Mouse (Mus musculus): Measurements from ENCODE around the gene Cldn2.
"Not testable (repeated sequence)": the region's sequence is repeated elsewhere in the genome, so short reads cannot be mapped to it uniquely, and the experiment has no call there.

Cldn2 gene

DNA sequence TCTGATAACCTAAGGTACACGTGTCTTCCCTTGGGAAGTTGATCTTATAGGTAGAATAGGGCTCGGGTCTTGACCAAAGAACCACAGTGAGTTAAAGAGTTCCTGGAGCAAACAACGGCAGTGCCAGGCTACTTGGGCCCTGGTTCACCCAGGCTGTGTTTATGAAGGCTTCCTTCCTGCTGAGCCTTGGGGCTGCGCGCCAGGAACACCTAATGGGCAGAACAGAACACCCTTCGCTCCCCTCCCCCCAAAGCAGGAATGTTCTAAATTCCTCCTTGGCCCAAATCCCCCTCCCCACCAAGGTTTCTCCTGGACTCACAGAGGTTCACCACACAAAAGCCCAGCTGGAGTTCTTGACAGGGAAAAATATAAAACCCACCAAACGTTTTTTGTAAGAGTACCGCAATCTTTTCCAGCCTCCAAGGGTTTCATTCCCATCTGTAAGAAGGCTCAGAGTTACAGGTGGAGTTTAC is at the start of gene Cldn2:
Gene Cldn2, plus strand, starts transcription at position 423 of the 473 bp plus-strand sequence.
- peak in 1 of 2 experiments; percentile 62 for DNase-seq

DNA sequence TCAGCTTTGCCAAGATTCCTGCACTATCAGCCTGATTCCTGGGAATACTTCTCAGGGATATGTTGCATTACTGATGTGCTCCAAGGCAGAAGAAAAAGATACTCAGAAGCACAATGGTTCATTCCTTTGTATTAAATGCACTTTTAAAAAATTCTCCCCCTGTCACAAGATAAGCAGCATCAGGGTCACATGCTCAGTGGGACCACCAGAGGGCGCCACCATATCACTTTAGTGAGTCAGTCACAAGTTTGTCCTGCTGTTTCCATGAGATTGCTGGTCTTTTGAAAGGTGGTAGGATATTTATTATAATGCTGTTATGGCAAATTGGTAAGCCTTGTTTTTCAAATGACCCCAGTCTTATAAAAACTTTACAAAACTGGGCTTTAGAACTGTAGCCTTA is 48.8 kb upstream of the Cldn2 start:
- peak; percentile 43 to 81 for DNase-seq

DNA sequence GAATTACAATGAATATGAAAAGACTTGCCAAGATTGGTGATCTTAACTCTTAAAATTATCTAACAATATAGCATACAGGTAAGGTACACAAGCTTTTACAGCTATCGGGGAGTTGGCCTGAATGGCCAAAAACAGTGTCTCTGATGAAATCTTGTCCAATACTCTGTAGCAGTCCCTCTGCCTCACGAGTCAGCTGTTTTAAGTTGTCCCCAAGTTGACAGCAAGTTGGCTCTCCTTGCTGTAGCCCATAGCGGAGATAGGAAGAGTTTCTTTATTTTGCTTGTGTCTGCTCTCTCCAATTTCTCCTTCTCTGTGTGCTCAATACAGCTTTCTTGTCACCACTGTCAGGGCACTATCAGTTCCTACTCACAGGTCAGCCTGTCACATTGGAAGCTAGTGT is 42.0 kb upstream of the Cldn2 start:
- not testable (repeated sequence) for DNase-seq

DNA sequence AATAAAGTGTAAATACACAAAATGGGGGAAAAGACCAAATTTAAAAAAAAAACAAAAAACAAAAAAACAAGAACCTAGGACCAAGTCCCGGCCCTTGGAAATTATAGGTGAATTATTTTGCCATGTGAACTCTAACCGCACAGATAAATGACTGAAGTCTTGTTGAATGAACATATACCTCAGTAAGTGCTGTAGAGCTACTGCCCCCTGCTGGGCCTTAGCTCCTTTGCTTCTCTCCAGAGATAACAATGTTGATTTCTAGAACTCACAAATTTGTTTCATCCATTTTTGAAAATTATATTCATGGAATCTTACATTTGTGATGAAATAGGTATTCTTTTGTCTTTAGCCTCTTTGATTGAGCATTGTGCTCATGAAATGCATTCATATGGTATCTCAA is 38.1 kb upstream of the Cldn2 start:
- peak in 1 of 2 experiments; percentile 66 for DNase-seq

DNA sequence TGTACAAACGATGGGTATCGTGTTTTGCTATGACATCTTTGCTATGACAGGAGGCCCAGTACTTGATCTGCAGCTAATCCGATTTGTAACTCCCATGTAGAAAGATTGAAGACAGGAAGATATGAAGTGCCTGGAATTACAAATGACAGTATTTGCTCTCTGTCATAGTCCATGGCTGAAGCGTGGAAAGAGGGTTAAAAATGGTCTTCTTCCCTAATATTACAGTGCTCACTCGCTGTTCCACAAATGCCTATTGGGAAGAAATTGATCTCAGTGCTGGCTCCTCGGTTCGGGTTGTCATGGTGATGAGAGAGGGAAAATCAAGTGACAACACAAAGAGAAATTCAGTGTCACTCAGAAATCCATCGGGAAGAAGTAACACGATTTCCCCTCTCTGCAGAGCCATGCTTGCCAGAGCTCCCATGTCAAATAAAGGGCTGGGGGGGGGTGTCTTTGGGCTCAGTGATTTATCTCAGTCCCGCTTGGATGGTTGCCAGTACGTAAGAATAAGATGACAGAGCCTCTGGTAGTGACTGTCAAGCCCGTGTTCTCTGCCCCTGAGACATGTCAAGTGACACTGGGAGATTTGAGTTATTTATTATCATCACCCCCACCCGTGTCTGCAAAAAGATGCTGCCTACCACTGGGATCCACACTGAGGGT is 30.5 kb upstream of the Cldn2 start:
- DNase-seq = no peak

DNA sequence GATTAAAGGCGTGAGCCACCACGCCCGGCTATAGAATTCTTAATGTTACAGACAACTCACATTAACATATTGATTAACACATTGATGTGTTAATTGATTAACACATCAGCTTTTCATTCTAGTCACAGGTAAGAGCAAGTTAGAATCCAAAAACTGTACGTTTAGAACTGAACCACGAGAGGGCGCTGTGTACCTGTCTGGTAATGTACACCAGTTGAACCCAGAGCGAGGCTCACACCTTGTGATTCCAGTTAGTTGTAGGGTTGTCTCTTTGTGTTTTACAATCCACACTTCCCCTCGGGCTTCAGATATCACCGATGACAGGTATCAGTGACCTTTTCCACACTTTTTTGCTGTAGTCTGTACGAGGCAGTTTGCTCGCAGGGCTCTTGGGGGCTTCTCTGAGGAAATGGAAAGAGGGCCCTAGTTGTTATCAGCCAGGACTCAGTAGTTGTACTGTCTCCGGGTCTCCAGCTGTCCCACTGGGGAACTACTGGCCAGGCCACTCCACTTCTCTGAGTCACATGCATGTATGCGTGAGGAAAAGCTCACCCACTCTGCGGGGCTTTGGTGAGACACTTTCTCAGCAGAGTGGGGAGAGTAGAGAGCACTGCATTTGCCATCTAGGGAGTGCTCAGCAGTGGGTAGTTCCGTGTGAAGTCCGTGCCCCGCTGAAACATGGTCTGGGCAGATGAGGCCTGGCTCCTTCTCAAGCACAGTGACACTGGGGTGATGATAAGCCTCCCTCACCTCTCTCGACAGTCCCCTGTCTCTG is 26.1 kb upstream of the Cldn2 start:
- DNase-seq = peak; percentile 45 to 79

DNA sequence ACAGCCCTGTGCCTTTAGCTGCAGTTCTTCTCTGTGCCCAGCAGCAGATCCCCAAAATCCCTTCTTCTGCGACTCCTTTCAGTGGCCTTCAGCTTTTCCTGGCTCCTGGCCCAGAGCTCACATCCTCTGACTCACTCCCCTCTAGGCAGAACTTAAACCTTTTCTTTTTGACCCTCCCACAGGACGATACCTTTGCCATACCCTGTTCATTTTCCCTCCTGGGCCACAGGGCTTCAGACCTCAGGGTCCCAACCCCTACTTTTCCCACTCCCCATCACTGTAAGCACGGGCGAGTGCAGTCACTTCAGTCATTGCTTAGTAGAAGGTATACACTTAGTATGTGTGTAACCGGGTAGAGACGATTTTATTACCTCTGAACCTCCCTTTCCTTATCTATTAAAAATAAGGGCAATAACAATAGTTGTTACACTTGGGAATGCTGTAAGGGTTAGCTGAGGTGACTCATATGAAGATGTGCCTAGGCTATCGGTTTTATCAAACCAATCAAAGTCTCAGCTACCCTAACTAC is 25.5 kb upstream of the Cldn2 start:
- peak; percentile 25 to 35 for DNase-seq

DNA sequence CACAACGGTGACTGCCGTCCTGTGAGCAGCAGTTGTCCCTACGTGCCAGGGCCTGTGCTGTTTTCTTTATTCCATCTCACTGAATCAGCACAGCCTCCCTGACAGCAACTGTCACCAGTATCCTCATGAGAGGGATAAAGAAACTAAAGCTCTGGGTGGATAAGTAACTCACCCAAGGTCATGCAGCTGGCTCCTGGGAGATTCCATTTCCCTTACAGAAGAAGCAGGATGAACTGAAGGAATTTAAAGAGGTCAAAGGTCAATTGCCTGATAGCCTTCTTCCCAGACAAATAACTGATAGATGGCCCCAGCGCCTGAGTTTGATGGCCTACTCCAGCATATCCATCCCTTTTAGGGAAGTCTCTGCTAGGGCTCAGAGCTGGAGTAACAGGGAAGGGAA is 23.3 kb upstream of the Cldn2 start:
- no peak for DNase-seq

DNA sequence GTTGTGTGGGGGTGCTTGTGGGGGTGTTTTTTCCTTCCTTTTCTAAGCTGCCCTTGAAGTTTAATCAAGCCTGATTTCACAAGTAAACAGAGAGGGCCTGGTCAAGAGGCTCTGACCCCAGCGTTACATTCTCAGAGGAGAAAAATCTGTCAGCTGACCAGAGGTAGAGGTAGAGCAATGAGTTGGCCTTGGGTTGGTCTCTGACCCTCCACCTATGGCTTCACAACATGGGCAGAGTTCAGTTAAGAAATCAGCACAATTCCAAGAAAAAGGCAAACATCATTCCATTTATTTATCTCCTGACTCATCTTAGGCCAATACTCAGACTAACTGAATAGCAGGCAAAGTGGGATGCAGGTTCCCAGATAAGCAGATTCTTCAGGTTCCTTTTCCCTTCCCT is 21.7 kb upstream of the Cldn2 start:
- DNase-seq = no peak

DNA sequence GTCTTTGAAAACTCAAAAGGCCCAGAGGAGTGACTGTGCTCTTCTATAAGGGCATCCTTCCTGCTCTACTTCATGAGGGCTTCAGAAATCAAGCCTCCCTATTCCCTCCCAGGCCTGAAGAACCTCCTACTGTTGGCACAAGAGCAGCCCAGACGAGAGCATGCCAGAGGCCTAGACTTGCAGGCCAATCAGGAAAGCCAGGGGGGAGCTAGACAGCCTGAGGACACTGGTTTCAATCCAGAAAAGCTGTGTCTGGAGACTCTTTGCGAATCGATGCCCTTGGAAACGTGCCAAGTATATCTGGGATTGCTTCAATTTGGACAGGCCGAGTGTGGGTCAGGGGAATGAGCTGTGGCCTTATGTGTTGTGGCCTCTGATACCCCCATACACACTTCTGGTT is 21.2 kb upstream of the Cldn2 start:
- no peak for DNase-seq

DNA sequence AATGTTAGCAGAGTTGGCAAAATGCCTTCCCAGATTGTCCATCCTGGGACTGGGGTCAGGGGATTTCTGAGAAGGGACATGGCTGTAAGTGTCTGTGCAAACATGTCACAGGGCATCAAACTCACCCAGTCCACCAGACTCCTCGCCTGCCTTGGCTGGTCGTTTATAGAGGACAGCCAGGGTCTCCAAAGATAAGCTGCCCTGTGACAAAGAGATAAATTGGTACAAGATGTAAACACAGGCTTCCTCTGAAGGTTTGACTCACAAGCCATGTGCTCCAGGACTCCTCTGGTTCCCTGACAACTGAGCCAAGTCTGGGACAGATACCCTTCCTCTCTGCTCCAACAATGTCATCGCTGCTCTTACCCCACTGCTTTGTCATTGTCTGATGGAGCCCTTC is 19.6 kb upstream of the Cldn2 start:
- no peak for DNase-seq

DNA sequence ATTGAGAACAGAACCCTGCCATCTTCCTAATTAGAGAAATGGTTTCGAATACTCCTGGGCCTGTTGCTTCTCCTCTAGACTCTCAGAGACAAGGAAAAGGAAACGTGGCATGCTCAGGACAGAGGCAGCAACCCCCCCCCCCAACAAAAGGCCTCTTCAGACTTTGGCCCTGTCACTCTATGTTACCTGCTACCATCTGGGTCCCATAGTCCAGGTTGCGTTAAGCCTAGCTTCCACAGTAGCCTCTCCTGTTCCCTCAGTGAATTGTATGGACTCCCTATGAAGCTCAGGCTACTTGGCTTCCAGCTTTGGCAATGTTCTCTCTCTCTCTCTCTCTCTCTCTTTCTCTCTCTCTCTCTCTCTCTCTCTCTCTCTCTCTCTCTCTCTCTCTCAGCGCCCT is 19.1 kb upstream of the Cldn2 start:
- DNase-seq = no peak

DNA sequence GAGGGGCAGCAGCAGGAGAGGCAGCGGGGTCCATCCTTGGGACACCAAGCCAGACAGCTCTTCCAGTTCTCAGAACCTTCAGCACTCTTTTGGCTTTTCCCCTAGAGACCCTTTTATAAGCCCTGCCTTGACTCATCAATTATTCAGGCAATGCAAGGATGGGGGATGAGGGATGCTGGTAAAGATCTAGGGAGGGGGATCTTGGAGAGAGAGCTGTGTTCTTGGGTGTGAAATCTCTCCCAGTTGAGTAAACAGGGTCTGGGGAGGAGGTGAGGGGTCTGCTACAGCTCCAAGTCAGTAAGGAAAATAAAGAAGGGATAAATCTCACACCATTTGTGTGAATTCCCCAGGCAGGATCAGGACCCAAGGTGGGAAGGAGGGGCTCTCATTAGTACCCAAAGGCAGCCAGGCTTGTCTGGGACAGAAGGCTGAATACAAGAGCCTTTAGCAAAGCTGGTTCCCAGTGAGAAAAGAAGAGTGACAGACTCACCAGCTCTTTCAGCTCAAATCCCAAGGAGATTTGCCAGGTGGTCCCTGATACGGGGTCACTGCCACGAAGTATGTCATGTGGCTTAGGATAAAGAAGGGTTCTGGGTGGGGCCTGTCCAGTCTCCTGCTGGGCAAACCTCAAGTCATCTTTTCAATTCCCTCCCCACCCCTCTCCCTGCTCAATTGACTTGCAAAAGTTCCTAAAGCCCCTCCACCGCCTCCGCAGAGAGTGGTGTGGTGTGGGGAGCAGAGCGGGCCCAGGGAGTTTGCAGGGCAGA is 18.2 kb upstream of the Cldn2 start, which contains the start of gene Ripply1:
Gene Ripply1, minus strand, starts transcription at position 76 of the 767 bp plus-strand sequence.
- DNase-seq = no peak

DNA sequence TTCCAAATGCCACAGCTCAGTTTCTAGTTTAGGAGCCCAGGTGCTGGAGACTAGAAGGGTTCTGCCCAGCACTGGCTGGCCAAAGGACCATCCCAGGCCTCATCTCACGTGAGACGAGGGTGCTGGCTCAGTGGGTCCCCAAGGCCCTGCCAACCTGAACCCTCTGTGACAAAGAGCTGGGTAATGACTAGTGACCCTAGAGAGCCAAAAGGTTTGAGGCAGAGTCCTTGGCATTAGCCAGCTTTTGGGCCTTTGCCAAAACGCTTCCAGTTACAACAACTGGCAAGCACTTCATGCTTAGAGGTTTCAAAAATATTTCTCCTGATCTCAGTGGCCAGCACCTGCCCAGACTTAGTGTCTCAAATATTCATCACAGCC is 17.6 kb upstream of the Cldn2 start:
- peak; percentile 59 to 76 for DNase-seq

DNA sequence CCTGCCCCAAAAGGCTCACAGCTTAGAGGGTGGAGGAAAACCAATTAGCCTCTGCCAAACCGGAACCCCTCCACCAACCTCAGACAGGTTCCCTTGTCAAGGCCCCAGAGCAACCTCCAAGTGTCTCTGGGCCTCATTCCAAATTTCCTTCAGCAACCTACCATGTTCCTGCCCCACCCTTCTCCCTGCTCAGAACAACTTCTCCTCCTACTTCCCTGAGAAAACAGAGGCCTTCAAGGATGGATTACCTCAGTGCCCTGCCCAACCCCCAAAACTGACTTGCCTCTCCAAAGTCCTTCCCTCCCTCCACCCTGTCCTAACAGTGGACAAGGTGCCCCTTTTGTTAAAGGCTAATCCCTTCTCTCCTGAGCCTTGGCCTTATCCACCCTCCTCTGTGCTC is 14.9 kb upstream of the Cldn2 start:
- peak; percentile 67 to 69 for DNase-seq

DNA sequence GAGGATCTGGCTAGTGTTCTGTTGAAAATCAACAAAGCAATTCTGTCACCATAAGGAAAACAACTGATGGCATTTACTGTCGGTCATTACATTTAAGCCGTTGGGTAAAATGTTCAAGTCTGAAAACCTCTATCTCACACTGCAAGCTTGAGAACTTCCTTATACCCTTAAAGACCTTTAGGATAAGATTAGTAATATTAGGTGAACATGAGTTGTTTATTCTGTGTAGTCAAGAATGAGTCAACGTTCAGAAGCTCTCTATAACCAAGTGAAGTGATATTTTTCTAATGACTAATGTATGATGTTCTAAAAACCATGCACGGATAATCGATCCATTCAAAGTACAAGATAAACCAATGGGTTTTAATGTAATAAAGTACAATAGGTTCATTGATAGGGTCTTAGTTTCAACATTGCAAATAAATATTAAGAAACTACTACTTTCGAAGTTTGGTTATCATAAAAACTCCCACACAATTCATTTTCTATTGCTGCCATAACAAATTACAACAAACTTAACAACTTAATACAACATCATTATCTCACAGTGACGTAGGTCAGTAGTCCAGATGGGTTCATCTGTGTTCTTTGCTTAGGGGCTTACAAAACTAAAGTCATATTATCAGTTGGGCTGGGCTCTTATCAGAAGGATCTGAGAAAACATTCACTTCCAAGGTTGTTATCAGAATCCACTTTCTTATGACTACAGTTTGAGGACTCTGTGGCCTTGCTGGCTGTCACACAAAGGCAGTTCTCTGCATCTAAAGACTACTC is 6.4 kb upstream of the Cldn2 start:
- DNase-seq = no peak

DNA sequence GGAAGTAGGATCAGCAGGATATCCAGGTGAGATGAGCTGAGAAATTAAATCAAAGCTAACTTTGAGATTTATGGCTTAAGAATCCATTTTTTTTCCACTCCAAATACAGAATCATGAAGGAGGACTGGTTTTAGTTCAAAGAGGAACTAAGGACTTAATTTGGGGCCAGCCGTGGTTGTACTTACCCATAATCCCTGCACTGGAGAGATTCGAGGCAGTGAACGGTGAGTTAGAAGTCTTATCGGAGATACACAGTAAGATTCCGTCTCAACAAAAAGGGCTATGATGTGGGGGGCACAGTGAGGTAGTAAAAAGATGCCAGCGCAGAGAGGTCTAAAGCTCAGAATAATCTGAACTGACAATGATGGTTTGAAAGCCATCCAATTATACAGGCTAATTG is 4.6 kb upstream of the Cldn2 start:
- DNase-seq = no peak

DNA sequence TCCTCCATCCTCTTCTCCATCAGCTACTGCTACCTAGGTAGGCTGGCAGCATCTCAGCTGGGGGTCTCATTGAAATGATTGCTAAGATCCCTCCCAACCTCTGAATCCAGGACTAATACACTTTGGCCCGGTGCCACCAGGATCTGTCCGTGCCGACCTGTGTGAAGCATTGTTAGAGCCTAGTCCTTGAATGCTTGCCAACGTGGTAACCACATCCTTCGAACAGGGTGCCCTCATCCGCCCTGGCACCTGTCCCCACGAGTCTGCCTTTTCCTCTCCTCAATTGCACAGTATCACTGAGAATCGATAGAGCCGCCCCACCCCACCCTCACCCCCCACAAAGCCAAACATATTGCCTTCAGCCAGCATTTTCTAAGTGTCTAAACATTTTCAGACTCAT is 2.8 kb upstream of the Cldn2 start:
- peak in 1 of 2 experiments; percentile 60 for DNase-seq

DNA sequence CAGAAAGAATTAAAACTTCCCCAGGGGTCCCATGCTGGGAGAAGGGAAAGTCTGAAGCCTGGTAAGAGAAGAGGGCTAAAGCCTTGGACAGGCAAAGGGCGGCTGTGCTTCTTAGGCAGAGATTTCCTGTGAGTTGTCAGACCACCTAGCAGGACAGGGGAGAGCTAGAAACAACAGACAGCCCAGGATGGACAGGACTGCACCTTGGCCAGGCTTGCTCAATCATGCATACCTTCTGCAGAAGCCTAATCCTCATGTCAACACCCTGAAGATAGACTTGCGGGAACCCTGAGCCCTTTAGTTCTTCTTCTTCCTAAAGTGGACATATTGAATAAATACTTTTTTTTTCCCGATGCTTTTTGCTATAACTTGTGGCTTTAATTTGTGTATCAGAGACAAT is 675 bp upstream of the Cldn2 start:
- DNase-seq = peak in 1 of 2 experiments; percentile 40

DNA sequence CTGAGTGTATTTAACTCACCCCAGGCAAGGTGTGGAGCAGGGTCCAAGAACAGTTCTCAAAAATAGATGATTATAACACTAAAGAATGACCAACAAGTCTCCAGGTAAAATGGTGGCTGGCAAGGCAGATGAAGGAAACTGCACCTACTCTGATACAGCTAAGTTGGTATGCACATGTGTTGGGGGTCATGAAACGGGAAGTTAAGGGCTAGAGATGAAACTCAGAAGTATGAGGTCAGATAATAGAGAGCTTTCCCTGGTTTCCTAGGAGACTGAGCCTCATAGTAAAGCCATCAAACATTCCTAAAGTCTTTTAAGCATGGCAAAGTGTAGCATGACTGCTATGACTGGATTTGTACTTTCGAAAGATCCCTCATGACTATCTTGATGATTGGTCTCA is 2.4 kb downstream of the Cldn2 start:
- DNase-seq = no peak

DNA sequence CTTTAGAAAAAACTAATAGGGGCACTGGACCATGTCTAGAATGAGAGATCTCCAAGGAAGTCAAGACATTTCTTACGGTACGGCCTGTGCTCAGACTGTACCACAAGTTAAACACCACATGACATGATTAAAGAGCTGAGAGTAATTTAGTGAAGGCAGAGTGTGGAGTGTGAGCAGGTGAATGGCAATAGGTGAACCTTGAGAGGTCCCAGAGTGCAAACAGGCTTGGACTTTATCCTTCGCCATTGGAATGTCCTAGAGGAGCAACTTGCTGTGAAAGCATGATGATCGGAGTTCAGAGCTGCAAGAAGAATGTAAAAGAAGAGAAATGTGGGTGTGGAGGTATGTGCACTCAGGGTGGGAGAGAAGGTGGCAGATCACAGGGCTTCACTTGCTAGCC is 5.3 kb downstream of the Cldn2 start:
- peak in 1 of 2 experiments; percentile 73 for DNase-seq

DNA sequence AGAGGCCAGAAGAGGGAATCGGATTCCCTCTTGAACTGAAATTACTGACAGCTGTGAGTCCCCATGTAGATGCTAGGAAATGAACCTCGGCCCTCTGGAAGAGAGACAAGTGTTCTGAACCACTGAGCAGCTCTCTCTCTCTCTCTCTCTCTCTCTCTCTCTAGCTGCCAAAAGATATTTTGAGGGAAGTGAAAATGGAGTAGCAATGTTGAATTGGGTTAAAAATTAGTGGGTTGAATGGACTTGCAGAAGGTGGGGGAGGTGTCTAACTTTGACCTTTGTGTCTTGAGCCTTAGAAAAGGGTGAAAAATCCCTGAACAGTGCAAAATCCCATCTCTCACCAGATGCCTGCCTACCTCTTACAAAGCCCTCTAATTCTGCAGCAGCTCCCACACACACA is 6.8 kb downstream of the Cldn2 start:
- DNase-seq = peak; percentile 46 to 67
